Mouse (Mus musculus): ENCODE measurements around the gene Col6a5.

Gene Col6a5

GRCm38 (mm10) chr9:105960533-105960932 lies at the start of gene Col6a5:
TSS of gene Col6a5 (minus strand) at chr9:105960643.
- DNase-seq (ENCODE audit: low read depth, low spot score): no peak

- no peak for DNase-seq (ENCODE audit: low read depth, low spot score)
These were observed 37.5 kb upstream of the Col6a5 start for GRCm38 (mm10) chr9:105997955-105998354.

GRCm38 (mm10) chr9:105992425-105992824 lies 32.0 kb upstream of the Col6a5 start:
- DNase-seq (ENCODE audit: low read depth, low spot score): no peak

GRCm38 (mm10) chr9:105990099-105990498 lies 29.7 kb upstream of the Col6a5 start:
- no peak for DNase-seq (ENCODE audit: low read depth, low spot score)

- no peak for DNase-seq (ENCODE audit: low read depth, low spot score)
These were observed 29.0 kb upstream of the Col6a5 start for GRCm38 (mm10) chr9:105989468-105989867.

GRCm38 (mm10) chr9:105988096-105988495 lies 27.7 kb upstream of the Col6a5 start:
- peak; percentile 50 for DNase-seq (ENCODE audit: low read depth, low spot score)

- DNase-seq (ENCODE audit: low read depth, low spot score): no peak
These were observed 24.6 kb upstream of the Col6a5 start for GRCm38 (mm10) chr9:105984931-105985519.

GRCm38 (mm10) chr9:105978479-105978878 lies 18.0 kb upstream of the Col6a5 start:
- no peak for DNase-seq (ENCODE audit: low read depth, low spot score)

GRCm38 (mm10) chr9:105976871-105977270 lies 16.4 kb upstream of the Col6a5 start:
- no peak for DNase-seq (ENCODE audit: low read depth, low spot score)

- no peak for DNase-seq (ENCODE audit: low read depth, low spot score)
These were observed 15.9 kb upstream of the Col6a5 start for GRCm38 (mm10) chr9:105976314-105976713.

- no peak for DNase-seq (ENCODE audit: low read depth, low spot score)
These were observed 13.3 kb upstream of the Col6a5 start for GRCm38 (mm10) chr9:105973736-105974135.

- no peak for DNase-seq (ENCODE audit: low read depth, low spot score)
These were observed 11.6 kb upstream of the Col6a5 start for GRCm38 (mm10) chr9:105972031-105972430.

GRCm38 (mm10) chr9:105971351-105971894 lies 11.0 kb upstream of the Col6a5 start:
- DNase-seq (ENCODE audit: low read depth, low spot score): no peak

GRCm38 (mm10) chr9:105970901-105971300 lies 10.5 kb upstream of the Col6a5 start:
- peak; percentile 70 for DNase-seq (ENCODE audit: low read depth, low spot score)

- DNase-seq (ENCODE audit: low read depth, low spot score): no peak
These were observed 7.5 kb upstream of the Col6a5 start for GRCm38 (mm10) chr9:105967976-105968375.

- peak; percentile 54 for DNase-seq (ENCODE audit: low read depth, low spot score)
These were observed 1.3 kb downstream of the Col6a5 start for GRCm38 (mm10) chr9:105959116-105959515.

GRCm38 (mm10) chr9:105949755-105950154 lies 10.7 kb downstream of the Col6a5 start:
- DNase-seq (ENCODE audit: low read depth, low spot score): no peak

GRCm38 (mm10) chr9:105947577-105947976 lies 12.9 kb downstream of the Col6a5 start:
- DNase-seq (ENCODE audit: low read depth, low spot score): no peak

- no peak for DNase-seq (ENCODE audit: low read depth, low spot score)
These were observed 26.6 kb downstream of the Col6a5 start for GRCm38 (mm10) chr9:105933816-105934215.

GRCm38 (mm10) chr9:105929287-105929686 lies 31.2 kb downstream of the Col6a5 start:
- DNase-seq (ENCODE audit: low read depth, low spot score): no peak

- no peak for DNase-seq (ENCODE audit: low read depth, low spot score)
These were observed 31.9 kb downstream of the Col6a5 start for GRCm38 (mm10) chr9:105928406-105929071.

GRCm38 (mm10) chr9:105923659-105924058 lies 36.8 kb downstream of the Col6a5 start:
- peak; percentile 76 for DNase-seq (ENCODE audit: low read depth, low spot score)

- DNase-seq (ENCODE audit: low read depth, low spot score): no peak
These were observed 45.3 kb downstream of the Col6a5 start for GRCm38 (mm10) chr9:105915186-105915585.

Measured in 3T3-L1 (cell line).